Mouse (Mus musculus): ENCODE results near the gene Tnip3. TPM values are rescaled to one million over a fixed set of nuclear protein-coding genes. Genes with fewer than 3 reads are reported as not detected.

Tnip3 gene
- polyA plus RNA-seq, 1 experiment = not detected

- TF ChIP-seq GATA1 (IDR thresholded peaks at IDR 0.05; ENCODE audit: low read length) = no peak
Measured at GRCm38 (mm10) chr6:65663990-65664389, 138.9 kb downstream of the Tnip3 start.

DNA sequence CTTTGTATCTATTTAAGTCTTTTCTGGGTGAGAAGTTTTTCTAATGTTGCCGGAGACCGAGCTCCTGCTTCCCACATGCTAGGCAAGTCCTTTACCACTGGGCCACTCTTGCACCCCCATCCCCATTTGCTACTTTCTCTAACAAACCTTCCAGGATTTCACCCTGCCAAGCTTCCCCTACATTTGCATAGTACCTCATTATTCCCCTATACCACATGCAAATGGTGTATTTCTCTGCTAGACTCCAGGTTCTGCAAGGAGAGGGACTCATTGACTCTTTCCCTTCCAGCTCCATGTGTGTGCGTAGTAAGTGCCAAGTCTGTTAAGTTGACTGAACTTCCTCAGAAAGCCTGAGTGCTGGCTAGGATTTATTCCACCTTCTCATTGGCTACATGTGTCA, 141.2 kb downstream of the Tnip3 start:
- no peak for TF ChIP-seq GATA1 (IDR thresholded peaks at IDR 0.05; ENCODE audit: low read length)

- TF ChIP-seq GATA1 (IDR thresholded peaks at IDR 0.05; ENCODE audit: low read length) = no peak
Measured at GRCm38 (mm10) chr6:65669971-65670370, 144.9 kb downstream of the Tnip3 start.

GRCm38 (mm10) chr6:65670981-65671411, 145.9 kb downstream of the Tnip3 start:
- no peak for TF ChIP-seq GATA1 (IDR thresholded peaks at IDR 0.05; ENCODE audit: low read length)

- TF ChIP-seq GATA1 (IDR thresholded peaks at IDR 0.05; ENCODE audit: low read length) = no peak
Measured at GRCm38 (mm10) chr6:65671451-65671850, 146.3 kb downstream of the Tnip3 start, which contains the start of gene Ndnf. Ndnf (plus strand) TSS chr6:65671590.

- TF ChIP-seq GATA1 (IDR thresholded peaks at IDR 0.05; ENCODE audit: low read length) = no peak
Measured at GRCm38 (mm10) chr6:65672131-65673031, 147.3 kb downstream of the Tnip3 start.

Other genes with a start within 250 kb of the Tnip3 start
- not detected in 2 replicates for gene C130060K24Rik, start 144.2 kb upstream of the Tnip3 start, polyA plus RNA-seq (2012)
- gene Ndnf, start 146.3 kb downstream of the Tnip3 start, polyA plus RNA-seq (2012) = not detected in 2 replicates